Mouse (Mus musculus) c-Kit-positive CD71-negative TER-119-negative erythroid progenitor cells, embryonic 14.5 days (primary cell): ENCODE data around the gene Olfr747.
"Not testable (repeated sequence)": the region's sequence is repeated elsewhere in the genome, so short reads cannot be mapped to it uniquely, and the experiment has no call there.

Source experiments
- DNase-seq: peaks from one replicate; pipeline ENCODE4 v3.0.0-alpha.2; 2013; ENCODE audit warnings: low read depth

Olfr747 gene

GRCm38 (mm10) chr14:50693106-50693505, at the start of gene Olfr747:
Gene Olfr747, minus strand, starts transcription at chr14:50693206.
- no peak for DNase-seq

GRCm38 (mm10) chr14:50741584-50741983, 48.6 kb upstream of the Olfr747 start:
- no peak for DNase-seq

GRCm38 (mm10) chr14:50740334-50740733, 47.3 kb upstream of the Olfr747 start:
- no peak for DNase-seq

- not testable (repeated sequence) for DNase-seq
Measured at GRCm38 (mm10) chr14:50722371-50722770, 29.4 kb upstream of the Olfr747 start.

- not testable (repeated sequence) for DNase-seq
Measured at GRCm38 (mm10) chr14:50719875-50720274, 26.9 kb upstream of the Olfr747 start.

GRCm38 (mm10) chr14:50707073-50707472, 14.1 kb upstream of the Olfr747 start, which contains the start of gene Olfr748:
Gene Olfr748, plus strand, starts transcription at chr14:50707373.
- no peak for DNase-seq

- DNase-seq, result no peak
Measured at GRCm38 (mm10) chr14:50646783-50647182, 46.2 kb downstream of the Olfr747 start, which contains the start of gene Olfr746. Gene Olfr746, plus strand, starts transcription at chr14:50647083.

- DNase-seq, result no peak
Measured at GRCm38 (mm10) chr14:50639088-50639487, 53.9 kb downstream of the Olfr747 start, which contains the start of gene Olfr745. Gene Olfr745, plus strand, starts transcription at chr14:50639388.
